In the genomic region with DNA sequence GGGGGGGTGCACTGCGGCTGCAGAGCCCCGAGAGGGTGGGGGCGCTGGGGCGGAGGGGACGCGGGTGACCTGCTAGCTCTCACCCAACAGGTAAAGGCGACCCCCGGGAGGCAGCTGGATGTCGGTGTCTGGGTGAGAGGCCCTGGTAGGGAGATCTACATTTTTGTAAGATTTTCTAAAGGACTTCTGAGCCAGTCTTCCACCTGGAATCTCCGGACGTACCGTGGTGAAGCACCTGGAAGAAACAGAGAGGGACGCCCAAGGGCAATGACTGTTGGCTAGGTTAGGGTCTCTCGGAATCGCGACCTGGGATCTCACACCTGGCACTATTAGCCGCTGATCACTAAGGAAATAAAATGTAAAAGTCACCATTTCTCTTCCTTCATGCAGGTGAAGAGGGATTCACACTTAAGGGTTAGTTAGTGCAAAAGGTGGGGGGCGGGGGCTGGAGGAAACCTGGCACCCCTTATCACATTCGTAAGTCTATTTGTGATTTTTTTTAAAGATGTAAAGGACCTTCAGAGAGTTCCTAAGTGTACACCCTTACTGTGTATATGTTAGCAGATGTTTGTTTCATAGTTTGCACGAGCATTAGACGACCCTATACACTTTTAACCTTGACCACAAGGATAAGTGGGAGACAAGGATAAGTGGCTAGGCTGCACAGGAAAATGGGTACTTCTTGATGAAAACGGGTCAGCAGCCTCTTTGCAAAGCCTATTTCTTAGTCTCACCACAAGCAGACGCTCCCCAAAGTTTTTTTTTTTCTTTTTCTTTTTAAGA, we compare ENCODE assay signal across 9 mouse cellular contexts. TPM values are rescaled to one million over a fixed set of nuclear protein-coding genes. Genes with fewer than 3 reads are reported as not detected.
A peak's percentile ranks its signal among the peaks of the same experiment; 100 is the strongest.
DNase-seq lines count a peak whose midpoint lies in the region; ATAC-seq and TF ChIP-seq lines count a peak whose summit lies in the region.
"Had no signal": no experiment of that assay in that cellular context is flagged by ENCODE, and none has a peak within 500 bp of the region (broad histone marks: within the 10 kb centered on the region; RNA-seq: fewer than 3 reads in every experiment).

No protein-coding gene starts in this region.

- H3K9me3 ChIP-seq in intestine, embryonic 14.5 days (ENCODE audit: control insufficient read depth, low read length): no peaks in the 10 kb centered on the region

- peak overlapping the region; percentile 53 for H3K9ac ChIP-seq in intestine, embryonic 14.5 days (ENCODE audit: low read length)

- 2% methylated on average over 22 of the region's 23 CpGs for WGBS in intestine, embryonic 14.5 days

- TF ChIP-seq POLR2A in embryonic fibroblast, embryonic 13.5 days (IDR thresholded peaks at IDR 0.05; ENCODE audit: low read depth, low read length): no peak
- TF ChIP-seq POLR2A in myocyte (IDR thresholded peaks at IDR 0.05; ENCODE audit: insufficient read length, low read depth): no peak

- 0 out of 2 replicates have a peak, but pooled peaks cover 4% of the 10 kb centered on the region for H3K36me3 ChIP-seq in intestine, embryonic 14.5 days (ENCODE audit: control insufficient read depth, insufficient read depth, low read length)
- no peaks in the 10 kb centered on the region for H3K36me3 ChIP-seq in myocyte (ENCODE audit: control insufficient read depth, insufficient read depth)

- H3K4me3 ChIP-seq in left cerebral cortex, adult 2 months: peak overlapping the region; percentile 70
- peak overlapping the region; percentile 70 for H3K4me3 ChIP-seq in embryonic fibroblast, embryonic 13.5 days (ENCODE audit: insufficient read depth, low read length)
- peak overlapping the region; percentile 75 for H3K4me3 ChIP-seq in intestine, embryonic 14.5 days (ENCODE audit: low read depth, low read length)
- peak overlapping the region; percentile 96 for H3K4me3 ChIP-seq in myocyte

- peak overlapping the region; percentile 86 for H3K4me2 ChIP-seq in intestine, embryonic 14.5 days (ENCODE audit: low read length)
- peak overlapping the region; percentile 86 for H3K4me2 ChIP-seq in myocyte (ENCODE audit: low read depth)

- no peak for DNase-seq in left cerebral cortex, adult 2 months (ENCODE audit: extremely low spot score in 1 of 2, low spot score in 2 of 2)
- no peak for DNase-seq in left cerebral cortex, postnatal 14 days (ENCODE audit: low spot score in 2 of 2)
- no peak for DNase-seq in intestine, embryonic 14.5 days (ENCODE audit: low spot score)
- DNase-seq in left cerebral cortex, postnatal 10 days (ENCODE audit: extremely low spot score in 1 of 2, low spot score in 2 of 2): no peak
- no peak for DNase-seq in adrenal gland, adult 18-20 months (ENCODE audit: low spot score in 2 of 2)
- no peak for DNase-seq in cerebellum, adult 8-10 months

- peaks cover 33% of the 10 kb centered on the region for H3K79me2 ChIP-seq in myocyte (ENCODE audit: control insufficient read depth, insufficient read depth)

- ATAC-seq in intestine, embryonic 14.5 days (replicated peaks; ENCODE audit: low FRiP score, low TSS enrichment, low read depth): no peak

- 0 out of 2 replicates have a peak, but pooled peaks cover 3% of the 10 kb centered on the region for H3K4me1 ChIP-seq in embryonic fibroblast, embryonic 13.5 days (ENCODE audit: control insufficient read depth, insufficient read depth, low read length)
- H3K4me1 ChIP-seq in intestine, embryonic 14.5 days (replicated peaks; ENCODE audit: control insufficient read depth, insufficient read depth, low read length): peaks cover 27% of the 10 kb centered on the region

- H3K27me3 ChIP-seq in intestine, embryonic 14.5 days (replicated peaks; ENCODE audit: control insufficient read depth, insufficient read depth, low read length): 0 out of 2 replicates have a peak, but pooled peaks cover 2% of the 10 kb centered on the region
- no peaks in the 10 kb centered on the region for H3K27me3 ChIP-seq in myocyte (ENCODE audit: control insufficient read depth, insufficient read depth, insufficient read length)

- H3K27ac ChIP-seq in left cerebral cortex, adult 2 months: peak overlapping the region; percentile 97
- H3K27ac ChIP-seq in embryonic fibroblast, embryonic 13.5 days (ENCODE audit: insufficient read depth, low read length): no peak overlapping the region
- peak overlapping the region; percentile 89; the same call in 1 of the 2 replicates for H3K27ac ChIP-seq in intestine, embryonic 14.5 days (ENCODE audit: low read depth)

- intact Hi-C loops in left cerebral cortex, adult 2 months (cut with DNase I): loop anchor here (1.0 to 10.0 kb wide), 7 partner anchors 24 to 775 kb away; a partner anchor contains a TSS
- intact Hi-C loops in left cerebral cortex, postnatal 14 days (cut with DNase I): loop anchor here (1.0 to 5.0 kb wide), 2 partner anchors 140 to 976 kb away; no protein-coding TSS in a partner anchor
- intact Hi-C loops in left cerebral cortex, postnatal 10 days (cut with DNase I): loop anchor here (2.0 to 10.0 kb wide), 4 partner anchors 140 to 1467 kb away; no protein-coding TSS in a partner anchor

- H3ac ChIP-seq in myocyte (ENCODE audit: control insufficient read depth, insufficient read length): no peak overlapping the region

- no peak for TF ChIP-seq CTCF in left cerebral cortex, adult 2 months (IDR thresholded peaks at IDR 0.05)
- no peak for TF ChIP-seq CTCF in embryonic fibroblast, embryonic 13.5 days (IDR thresholded peaks at IDR 0.05; ENCODE audit: borderline replicate concordance, insufficient read depth, low read length)

TF ChIP-seq in myocyte, 11 proteins besides CTCF, POLR2A, EP300 and RAD21:
- TF ChIP-seq MYOD1 (IDR thresholded peaks at IDR 0.05; ENCODE audit: control insufficient read depth in 1 of 3, insufficient read length in 2 of 3, low read depth in 2 of 3) (no peak), MYOG (IDR thresholded peaks at IDR 0.05; ENCODE audit: control insufficient read depth in 1 of 3, insufficient read depth in 1 of 3, insufficient read length in 2 of 3, low read depth in 2 of 3) (no peak), E2F4 (IDR thresholded peaks at IDR 0.05; ENCODE audit: insufficient read depth) (no peak), MAX (IDR thresholded peaks at IDR 0.05; ENCODE audit: low read depth) (no peak), CEBPB (IDR thresholded peaks at IDR 0.05; ENCODE audit: insufficient read depth, poor library complexity, severe bottlenecking) (no peak), TCF3 (IDR thresholded peaks at IDR 0.05; ENCODE audit: insufficient read length, low read depth) (no peak), TCF12 (IDR thresholded peaks at IDR 0.05; ENCODE audit: insufficient read depth, poor library complexity, severe bottlenecking) (no peak), REST (IDR thresholded peaks at IDR 0.05; ENCODE audit: insufficient read depth, insufficient read length) (no peak), USF1 (IDR thresholded peaks at IDR 0.05; ENCODE audit: low read depth) (no peak), POLR2AphosphoS2 (IDR thresholded peaks at IDR 0.05; ENCODE audit: insufficient read length, low read depth) (no peak), SRF (IDR thresholded peaks at IDR 0.05; ENCODE audit: control insufficient read depth, insufficient read length, low read depth) (no peak)

RNA-seq across cellular contexts. Expression of a gene that starts 0.9 kb away (rescaled TPM):
- total RNA-seq in left cerebral cortex, adult 2 months (2021): 10 to 100 TPM; 17.3 to 17.4 TPM
- 10 to 100 TPM; 19.9 to 20.3 TPM for total RNA-seq in left cerebral cortex, postnatal 14 days (2021)
- polyA plus RNA-seq in embryonic fibroblast, embryonic 13.5 days (2011; ENCODE audit: insufficient read length, low read depth, missing spikeins): 27.5 and 41.2 TPM in 2 replicates
- 3.9 and 4.0 TPM in 2 replicates for polyA plus RNA-seq in intestine, embryonic 14.5 days (2014; fragmentation: Nextera tagmentation; extraction: Ambion mirVana)
- 3.9 TPM for polyA plus RNA-seq in myocyte (2012; fragmentation: generic; extraction: Trizol)
- 10 to 100 TPM; 21.6 to 22.9 TPM for total RNA-seq in left cerebral cortex, postnatal 10 days (2021)
- 10 to 100 TPM; 11.0 to 11.8 TPM for total RNA-seq in adrenal gland, adult 18-20 months (2021)

RNA-seq across cellular contexts. Expression of a gene that starts 24.1 kb away (rescaled TPM):
- total RNA-seq in left cerebral cortex, adult 2 months (2021): 1 to 10 TPM; 7.6 to 8.4 TPM
- total RNA-seq in left cerebral cortex, postnatal 14 days (2021): 1 to 10 TPM; 5.4 to 5.6 TPM
- polyA plus RNA-seq in embryonic fibroblast, embryonic 13.5 days (2011; ENCODE audit: insufficient read length, low read depth, missing spikeins): 38.0 and 40.7 TPM in 2 replicates
- 5.3 and 6.8 TPM in 2 replicates for polyA plus RNA-seq in intestine, embryonic 14.5 days (2014; fragmentation: Nextera tagmentation; extraction: Ambion mirVana)
- polyA plus RNA-seq in myocyte (2012; fragmentation: generic; extraction: Trizol): 43.3 TPM
- total RNA-seq in left cerebral cortex, postnatal 10 days (2021): 1 to 10 TPM; 4.9 to 5.1 TPM
- 10 to 100 TPM; 22.7 to 35.3 TPM for total RNA-seq in adrenal gland, adult 18-20 months (2021)

RNA-seq across cellular contexts. Expression of a gene that starts 59.2 kb away (rescaled TPM):
- not detected for total RNA-seq in left cerebral cortex, adult 2 months (2021)
- not detected for total RNA-seq in left cerebral cortex, postnatal 14 days (2021)
- polyA plus RNA-seq in embryonic fibroblast, embryonic 13.5 days (2011; ENCODE audit: insufficient read length, low read depth, missing spikeins): not detected in 2 replicates
- 13.0 and 14.2 TPM in 2 replicates for polyA plus RNA-seq in intestine, embryonic 14.5 days (2014; fragmentation: Nextera tagmentation; extraction: Ambion mirVana)
- polyA plus RNA-seq in myocyte (2012; fragmentation: generic; extraction: Trizol): 4.0 TPM
- total RNA-seq in left cerebral cortex, postnatal 10 days (2021): not detected
- not detected for total RNA-seq in adrenal gland, adult 18-20 months (2021)
- total RNA-seq: gastrocnemius, postnatal 14 days had no signal
